Mouse (Mus musculus): ENCODE results near the gene Taf3. TPM values are rescaled to one million over a fixed set of nuclear protein-coding genes. Genes with fewer than 3 reads are reported as not detected.

Gene Taf3
- polyA plus RNA-seq (2016; fragmentation: Nextera tagmentation; extraction: Ambion mirVana): 15.4 and 16.7 TPM in 2 replicates

DNA sequence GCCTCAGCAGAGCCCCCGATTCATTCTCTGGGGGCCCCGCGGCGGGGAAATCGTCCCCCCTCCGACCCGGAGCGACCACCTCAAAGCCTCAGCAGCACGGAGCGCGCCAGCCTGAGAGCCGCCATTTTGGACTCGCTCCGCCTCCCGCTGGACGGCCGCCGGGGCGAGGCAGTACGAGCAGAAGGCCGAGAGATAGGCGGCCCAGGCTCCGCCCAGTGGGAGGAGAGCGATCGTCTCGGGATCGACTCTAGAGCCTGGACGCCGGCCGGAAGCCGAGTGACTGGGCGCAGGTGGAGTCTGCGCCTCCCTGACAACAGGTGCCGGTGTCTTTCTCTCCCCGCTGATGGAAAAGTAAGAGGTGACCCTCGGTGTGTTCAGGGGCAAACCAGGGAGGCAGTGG, at the start of gene Taf3:
TSS of gene Taf3 (minus strand) at position 136 of the 400 bp plus-strand sequence.
- under 1% methylated on average over 36 of the region's 36 CpGs for WGBS
- peak; percentile 91 for DNase-seq (ENCODE audit: low spot score)
- Histone ChIP-seq H3K4me3 (peak within 1 kb of the TSS; percentile 98), H3K4me1 (peaks cover 22% of the 10 kb centered on the region), H3K36me3 (peaks cover 3% of the 10 kb centered on the region; the same call in 1 of the 2 replicates), H3K27ac (replicated peaks) (peak within 1 kb of the TSS; percentile 90), H3K27me3 (ENCODE audit: low read depth, poor library complexity, severe bottlenecking) (no peaks in the 10 kb centered on the region), H3K9me3 (replicated peaks) (no peaks in the 10 kb centered on the region)

DNA sequence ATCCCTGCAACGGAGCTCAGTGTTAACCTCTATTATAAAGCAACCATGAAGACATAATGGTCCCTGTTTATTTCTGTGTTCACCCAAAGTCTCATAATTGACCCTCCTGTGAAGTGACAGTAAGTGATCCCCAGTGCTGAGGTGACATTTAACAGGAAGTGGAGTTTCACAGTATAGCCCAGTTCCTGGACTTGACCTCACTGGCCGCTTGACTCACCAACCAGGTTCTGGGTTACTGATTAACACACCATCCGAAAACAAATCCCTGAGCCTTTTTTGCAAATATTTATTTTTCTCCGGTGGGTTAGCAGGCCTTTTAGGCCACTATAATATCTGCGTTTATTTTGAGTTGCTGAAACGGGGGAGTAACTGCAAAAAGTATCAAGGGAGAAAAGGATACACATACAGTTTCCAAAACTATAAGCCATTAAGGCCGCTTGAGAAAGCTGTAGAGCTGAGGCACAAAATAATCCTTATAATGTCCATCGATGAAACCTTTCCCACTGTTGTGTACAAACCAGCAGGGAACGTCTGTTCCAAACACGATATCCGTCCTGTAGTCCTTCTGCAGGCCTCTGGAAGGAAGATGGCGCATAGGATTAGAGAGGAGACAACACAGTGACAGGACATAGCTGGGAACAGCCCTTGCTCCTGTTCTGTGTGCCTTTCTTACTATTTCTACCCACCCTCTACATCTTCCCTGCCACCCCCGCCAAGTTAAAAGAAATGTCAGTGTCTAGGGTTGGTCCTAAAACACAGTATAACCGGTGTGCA, 46.1 kb upstream of the Taf3 start:
- H3K36me3 ChIP-seq: peaks cover 52% of the 10 kb centered on the region
- H3K27me3 ChIP-seq (ENCODE audit: low read depth, poor library complexity, severe bottlenecking): no peaks in the 10 kb centered on the region
- no peak overlapping the region for H3K27ac ChIP-seq (replicated peaks)
- H3K4me3 ChIP-seq: no peak overlapping the region
- no peaks in the 10 kb centered on the region for H3K4me1 ChIP-seq
- H3K9me3 ChIP-seq (replicated peaks): no peaks in the 10 kb centered on the region
- DNase-seq (ENCODE audit: low spot score): no peak
- WGBS: 91% methylated on average over 14 of the region's 14 CpGs

DNA sequence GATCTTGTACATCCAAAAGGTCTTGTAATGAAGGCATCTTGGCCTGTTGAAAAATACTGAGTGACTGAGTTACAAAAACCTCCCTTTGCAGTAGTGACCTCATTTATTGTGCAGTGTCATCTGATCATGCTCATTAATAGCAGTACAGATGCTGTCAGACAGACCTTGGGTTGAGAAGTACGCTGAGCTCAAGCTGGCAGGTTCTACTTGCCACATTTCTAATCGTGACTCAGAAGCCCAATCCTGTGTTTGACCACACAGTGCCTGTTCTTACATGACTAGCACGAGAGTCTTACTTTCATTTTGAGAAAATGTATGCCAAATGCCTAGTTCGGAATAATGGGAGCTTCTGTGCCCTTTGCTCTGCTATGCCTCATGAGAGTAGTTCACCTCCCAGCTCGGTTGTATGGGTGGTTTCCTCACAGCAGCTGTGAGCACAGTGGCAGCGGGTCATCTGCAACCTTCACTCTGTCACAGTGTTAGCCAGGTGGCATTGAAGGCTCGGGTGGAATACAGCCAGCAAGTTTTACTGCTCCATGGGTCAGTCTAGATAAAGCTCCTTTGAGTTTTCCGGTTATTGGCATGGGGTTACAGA, 39.0 kb upstream of the Taf3 start:
- no peaks in the 10 kb centered on the region for H3K9me3 ChIP-seq (replicated peaks)
- no peaks in the 10 kb centered on the region for H3K27me3 ChIP-seq (ENCODE audit: low read depth, poor library complexity, severe bottlenecking)
- 88% methylated on average over 8 of the region's 8 CpGs for WGBS
- no peaks in the 10 kb centered on the region for H3K4me1 ChIP-seq
- H3K4me3 ChIP-seq: no peak overlapping the region
- H3K36me3 ChIP-seq: peaks cover 100% of the 10 kb centered on the region
- no peak for DNase-seq (ENCODE audit: low spot score)
- H3K27ac ChIP-seq (replicated peaks): no peak overlapping the region

DNA sequence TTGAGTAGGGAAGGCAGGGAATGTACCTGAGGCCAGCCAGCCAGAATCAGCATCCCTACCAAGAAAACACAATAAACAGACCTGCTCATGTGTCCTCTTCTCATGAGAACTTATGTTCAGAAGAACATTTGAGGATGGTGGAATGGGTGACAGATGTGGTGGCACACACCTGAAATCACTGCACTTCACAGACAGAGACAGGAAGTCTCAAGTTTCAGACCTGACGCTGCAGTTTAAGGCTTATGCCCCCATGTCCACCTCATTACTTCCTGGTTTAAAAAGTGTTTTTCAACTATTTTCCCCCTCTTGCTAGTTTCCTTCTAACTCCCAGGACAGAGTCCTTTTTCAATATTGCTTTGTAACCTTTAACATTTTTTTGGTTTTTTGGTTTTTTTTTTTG, 34.3 kb upstream of the Taf3 start:
- Histone ChIP-seq H3K9me3 (replicated peaks) (no peaks in the 10 kb centered on the region), H3K4me3 (no peak overlapping the region), H3K36me3 (peaks cover 60% of the 10 kb centered on the region), H3K27ac (replicated peaks) (no peak overlapping the region), H3K4me1 (peaks cover 28% of the 10 kb centered on the region), H3K27me3 (ENCODE audit: low read depth, poor library complexity, severe bottlenecking) (no peaks in the 10 kb centered on the region)
- WGBS: 90% methylated on average over 1 of the region's 1 CpGs
- DNase-seq (ENCODE audit: low spot score): no peak

DNA sequence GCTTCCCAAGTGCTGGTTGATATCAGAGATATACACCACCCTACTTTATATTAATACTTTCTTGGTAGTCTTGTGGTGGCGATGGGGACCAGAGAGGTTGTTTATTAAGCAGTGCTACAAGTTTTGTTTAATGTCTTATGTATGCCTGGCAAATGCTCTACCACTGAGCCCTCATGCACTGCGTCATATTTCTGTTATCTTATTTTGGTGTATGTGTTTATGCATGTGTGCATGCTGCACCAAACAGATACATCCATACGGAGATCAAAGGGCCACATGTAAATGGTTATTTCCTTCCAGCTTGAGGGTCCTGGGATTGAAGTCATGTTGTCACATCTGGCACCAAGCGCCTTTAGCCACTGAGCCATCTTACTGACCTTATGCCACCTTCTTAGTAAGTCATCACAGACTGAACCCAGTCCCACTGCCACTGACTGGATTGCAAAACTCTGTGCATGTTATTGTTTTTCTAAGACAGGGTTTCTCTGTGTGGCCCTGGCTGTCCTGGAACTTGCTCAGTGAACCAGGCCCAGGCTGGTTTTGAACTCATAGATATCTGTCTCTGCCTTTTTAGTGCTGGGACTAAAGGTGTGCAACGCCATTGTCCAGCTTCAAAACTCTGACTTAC, 33.2 kb upstream of the Taf3 start:
- Histone ChIP-seq H3K4me1 (peaks cover 30% of the 10 kb centered on the region), H3K4me3 (peak overlapping the region; percentile 90), H3K36me3 (peaks cover 49% of the 10 kb centered on the region), H3K9me3 (replicated peaks) (no peaks in the 10 kb centered on the region), H3K27ac (replicated peaks) (no peak overlapping the region), H3K27me3 (ENCODE audit: low read depth, poor library complexity, severe bottlenecking) (no peaks in the 10 kb centered on the region)
- WGBS: 87% methylated on average over 5 of the region's 5 CpGs
- DNase-seq (ENCODE audit: low spot score): no peak

DNA sequence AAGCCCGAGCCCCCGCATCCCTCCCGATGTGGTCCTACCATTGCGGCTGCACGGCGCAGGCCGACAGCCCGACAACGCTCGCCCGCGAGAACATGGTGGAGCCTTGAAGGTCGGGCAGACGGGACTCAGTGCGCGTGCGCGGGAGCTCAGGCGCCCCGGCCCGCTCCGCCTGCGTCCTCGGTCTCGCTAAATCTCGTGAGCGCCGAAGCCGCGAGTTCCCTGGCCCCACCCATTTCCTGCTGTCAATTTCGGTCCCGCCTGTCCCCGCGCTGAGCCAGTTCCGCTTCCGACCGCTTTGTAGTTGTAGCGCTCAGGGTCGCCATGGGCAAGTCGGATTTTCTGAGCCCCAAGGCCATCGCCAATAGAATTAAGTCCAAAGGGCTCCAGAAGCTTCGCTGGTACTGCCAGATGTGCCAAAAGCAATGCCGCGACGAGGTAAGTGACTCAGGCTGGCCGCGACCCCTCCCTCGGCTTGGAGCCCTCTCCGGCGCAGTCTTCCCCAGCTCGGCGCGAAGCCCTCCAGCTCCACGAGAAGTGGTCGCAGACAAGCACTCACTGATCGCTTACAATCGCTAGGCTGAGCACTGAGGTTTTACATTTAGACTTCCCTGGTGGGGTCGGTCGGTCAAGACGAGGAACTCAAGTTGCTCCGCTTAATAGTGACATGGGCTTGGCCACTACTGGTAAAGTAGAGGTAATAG, 32.1 kb upstream of the Taf3 start, which contains the start of the genes Atp5c1 and Kin:
TSS of gene Atp5c1 (minus strand) at position 201 of the 701 bp plus-strand sequence.
TSS of gene Kin (plus strand) at position 284 of the 701 bp plus-strand sequence.
- WGBS: under 1% methylated on average over 61 of the region's 61 CpGs
- peak within 1 kb of the TSS; percentile 90 for H3K4me3 ChIP-seq
- no peaks in the 10 kb centered on the region for H3K27me3 ChIP-seq (ENCODE audit: low read depth, poor library complexity, severe bottlenecking)
- H3K27ac ChIP-seq (replicated peaks): peak within 1 kb of the TSS; percentile 99
- peak; percentile 97 for DNase-seq (ENCODE audit: low spot score)
- peaks cover 34% of the 10 kb centered on the region for H3K4me1 ChIP-seq
- no peaks in the 10 kb centered on the region for H3K9me3 ChIP-seq (replicated peaks)
- H3K36me3 ChIP-seq: peaks cover 45% of the 10 kb centered on the region

DNA sequence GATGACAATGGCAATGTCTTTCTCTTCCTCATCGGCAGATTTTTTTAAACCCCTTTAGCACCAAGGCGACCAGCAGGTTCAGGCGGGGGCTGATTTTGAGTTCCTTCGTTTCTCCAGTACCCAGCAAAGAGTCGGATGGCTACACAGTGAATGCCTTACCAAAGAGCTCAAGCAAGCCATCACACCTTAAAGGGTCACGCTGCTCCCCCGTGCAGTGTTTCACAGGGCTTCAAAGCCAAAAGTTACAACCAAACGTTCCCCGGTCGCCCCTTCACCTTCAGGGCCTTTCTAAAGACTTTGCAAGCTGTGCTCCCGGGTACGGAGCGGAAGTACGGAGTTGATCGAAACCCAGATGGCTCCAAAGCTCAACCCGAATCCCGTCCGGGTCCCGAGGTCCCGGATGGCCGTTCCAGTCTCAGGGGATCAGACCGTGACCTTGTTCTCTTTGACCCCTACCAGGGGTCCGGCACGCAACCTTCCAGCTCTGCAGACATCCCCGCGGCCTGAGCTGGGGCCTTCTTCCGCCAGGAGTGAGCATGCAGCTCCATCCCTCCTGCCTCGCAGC, 31.4 kb upstream of the Taf3 start:
- Histone ChIP-seq H3K4me3 (peak overlapping the region; percentile 90), H3K9me3 (replicated peaks) (no peaks in the 10 kb centered on the region), H3K27ac (replicated peaks) (peak overlapping the region; percentile 99), H3K4me1 (peaks cover 35% of the 10 kb centered on the region), H3K27me3 (ENCODE audit: low read depth, poor library complexity, severe bottlenecking) (no peaks in the 10 kb centered on the region), H3K36me3 (peaks cover 45% of the 10 kb centered on the region)
- under 1% methylated on average over 28 of the region's 28 CpGs for WGBS
- DNase-seq (ENCODE audit: low spot score): no peak

DNA sequence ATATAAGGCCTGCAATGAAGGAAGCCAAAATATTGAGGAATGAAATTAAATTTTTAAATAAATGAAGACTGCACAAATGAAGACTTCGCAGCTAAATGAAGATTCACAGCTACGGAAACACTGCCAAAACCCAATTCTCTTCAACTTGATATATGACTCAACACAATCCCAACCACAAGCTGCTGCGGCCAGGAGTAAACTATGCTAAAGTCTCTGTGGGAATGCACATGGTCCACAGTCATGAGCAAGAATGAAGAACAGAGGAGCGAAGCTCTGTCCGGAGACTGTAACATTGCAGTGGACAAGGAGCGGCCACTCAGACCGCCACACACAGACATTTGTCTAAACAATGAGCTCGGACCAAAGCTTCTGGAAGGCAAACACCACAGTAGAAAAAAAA, 28.3 kb upstream of the Taf3 start:
- DNase-seq (ENCODE audit: low spot score): no peak
- Histone ChIP-seq H3K36me3 (peaks cover 44% of the 10 kb centered on the region), H3K27me3 (ENCODE audit: low read depth, poor library complexity, severe bottlenecking) (no peaks in the 10 kb centered on the region), H3K4me3 (no peak overlapping the region), H3K9me3 (replicated peaks) (no peaks in the 10 kb centered on the region), H3K27ac (replicated peaks) (no peak overlapping the region), H3K4me1 (peaks cover 37% of the 10 kb centered on the region)
- WGBS: 93% methylated on average over 8 of the region's 8 CpGs

DNA sequence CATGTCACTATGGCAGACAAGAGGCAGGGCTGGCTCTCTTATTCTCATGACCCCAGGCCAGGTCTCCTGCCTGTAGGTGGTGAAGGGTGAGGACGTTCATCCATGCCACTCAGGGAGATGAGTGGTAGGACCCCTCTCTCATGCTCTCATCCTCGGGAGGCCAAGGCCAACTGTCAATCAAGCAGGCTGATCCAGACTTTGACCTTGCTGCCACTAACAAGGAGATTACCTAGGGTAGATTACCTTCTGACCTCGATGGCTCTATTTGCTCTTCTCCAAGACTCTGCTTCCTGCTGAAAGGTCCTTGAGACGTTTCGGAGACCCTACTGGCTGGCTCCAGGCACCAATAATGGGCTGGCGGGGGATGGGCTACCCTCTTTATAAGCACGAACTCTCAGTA, 26.1 kb upstream of the Taf3 start:
- WGBS: 84% methylated on average over 7 of the region's 7 CpGs
- peaks cover 58% of the 10 kb centered on the region for H3K36me3 ChIP-seq
- no peaks in the 10 kb centered on the region for H3K27me3 ChIP-seq (ENCODE audit: low read depth, poor library complexity, severe bottlenecking)
- no peaks in the 10 kb centered on the region for H3K9me3 ChIP-seq (replicated peaks)
- peaks cover 29% of the 10 kb centered on the region for H3K4me1 ChIP-seq
- no peak overlapping the region for H3K27ac ChIP-seq (replicated peaks)
- no peak overlapping the region for H3K4me3 ChIP-seq
- DNase-seq (ENCODE audit: low spot score): no peak

DNA sequence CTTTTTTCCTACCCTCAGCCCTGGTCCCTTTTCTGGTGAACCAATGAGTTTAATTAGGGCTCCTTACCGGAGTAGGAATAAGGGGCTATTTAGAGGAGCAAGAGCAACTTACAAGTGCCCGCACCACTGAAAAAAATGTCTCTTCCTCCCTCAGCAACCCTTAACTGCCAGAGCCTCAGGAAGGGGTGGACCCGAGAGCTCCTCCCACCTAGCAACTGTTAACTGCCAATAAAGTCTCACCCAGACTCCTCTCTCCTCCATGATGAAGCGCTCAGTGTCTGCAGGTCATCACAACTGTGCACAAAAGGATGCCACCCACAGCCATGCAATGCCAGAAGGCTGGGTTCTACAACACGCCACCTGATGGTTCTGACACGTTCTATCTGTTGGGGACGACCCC, 23.4 kb upstream of the Taf3 start:
- Histone ChIP-seq H3K27ac (replicated peaks) (no peak overlapping the region), H3K27me3 (ENCODE audit: low read depth, poor library complexity, severe bottlenecking) (no peaks in the 10 kb centered on the region), H3K36me3 (peaks cover 79% of the 10 kb centered on the region), H3K4me1 (peaks cover 10% of the 10 kb centered on the region), H3K9me3 (replicated peaks) (no peaks in the 10 kb centered on the region), H3K4me3 (no peak overlapping the region)
- no peak for DNase-seq (ENCODE audit: low spot score)
- 95% methylated on average over 7 of the region's 7 CpGs for WGBS

DNA sequence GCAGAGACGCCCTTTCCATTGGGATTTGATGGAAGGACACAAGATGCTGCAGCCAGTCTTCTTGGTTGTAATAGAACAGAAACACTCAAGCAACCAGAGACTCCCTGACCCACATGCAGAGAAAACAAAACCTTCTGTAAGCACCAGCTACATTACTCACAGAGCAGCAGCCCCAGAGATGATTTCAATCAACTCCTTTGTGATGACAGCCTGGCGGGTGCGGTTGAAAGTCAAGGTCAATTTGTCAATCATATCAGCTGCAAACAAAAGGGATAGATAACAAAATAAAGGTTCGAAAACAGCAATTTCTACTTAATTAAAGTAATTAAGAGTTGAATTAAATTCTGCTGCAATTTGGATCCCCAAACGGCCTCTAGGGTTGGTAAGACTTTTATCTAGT, 10.4 kb upstream of the Taf3 start:
- no peak overlapping the region for H3K4me3 ChIP-seq
- no peaks in the 10 kb centered on the region for H3K4me1 ChIP-seq
- 90% methylated on average over 5 of the region's 5 CpGs for WGBS
- H3K27ac ChIP-seq (replicated peaks): no peak overlapping the region
- H3K9me3 ChIP-seq (replicated peaks): no peaks in the 10 kb centered on the region
- H3K27me3 ChIP-seq (ENCODE audit: low read depth, poor library complexity, severe bottlenecking): no peaks in the 10 kb centered on the region
- H3K36me3 ChIP-seq: peaks cover 98% of the 10 kb centered on the region
- DNase-seq (ENCODE audit: low spot score): no peak

DNA sequence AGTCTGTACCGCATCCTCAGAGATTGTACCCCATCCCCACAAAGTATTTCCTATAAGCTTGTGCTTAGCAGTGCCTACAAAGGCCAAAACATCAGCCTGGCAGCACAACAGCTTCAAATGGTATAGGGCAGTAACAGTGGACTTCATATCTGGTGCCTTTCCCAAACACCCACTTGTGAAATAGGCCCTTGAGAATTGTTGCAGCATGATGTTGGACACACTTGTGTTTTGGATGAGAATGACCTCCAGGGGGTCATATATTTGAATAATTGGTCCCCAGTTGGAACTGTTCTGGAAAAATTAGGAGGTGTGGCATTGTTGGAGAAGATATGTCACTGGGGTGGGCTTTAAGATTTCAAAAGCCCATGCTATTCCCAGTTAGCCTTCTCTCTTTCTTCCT, 3.6 kb upstream of the Taf3 start:
- no peak for DNase-seq (ENCODE audit: low spot score)
- Histone ChIP-seq H3K27me3 (ENCODE audit: low read depth, poor library complexity, severe bottlenecking) (no peaks in the 10 kb centered on the region), H3K27ac (replicated peaks) (no peak overlapping the region), H3K4me1 (peaks cover 15% of the 10 kb centered on the region), H3K36me3 (peaks cover 37% of the 10 kb centered on the region), H3K4me3 (no peak overlapping the region), H3K9me3 (replicated peaks) (no peaks in the 10 kb centered on the region)
- WGBS: 95% methylated on average over 1 of the region's 1 CpGs
